Mouse (Mus musculus) CH12.LX (cell line): Measurements from ENCODE around the gene Vwa3a. TPM values are rescaled to one million over a fixed set of nuclear protein-coding genes. Genes with fewer than 3 reads are reported as not detected.
A peak's percentile ranks its signal among the peaks of the same experiment; 100 is the strongest.

Experiments
- DNase-seq: peaks from one replicate; pipeline ENCODE4 v3.0.0-alpha.2; 2013; ENCODE audit errors: extremely low read depth
- H3K27ac ChIP-seq: 2 replicates; pipeline ENCODE4 v1.5.1; 2012; ENCODE audit warnings: low read depth, mild to moderate bottlenecking, control low read depth, moderate library complexity; ENCODE audit not compliant: insufficient read depth
- H3K27me3 ChIP-seq: replicated peaks from 2 replicates; pipeline ENCODE3; 2012; ENCODE audit warnings: inconsistent platforms
- H3K36me3 ChIP-seq, 2 experiments: replicated peaks in 1 of 2; 2 replicates each; pipeline versions ENCODE3 to v1.6.1; 2012; ENCODE audit warnings: inconsistent platforms in 1 of 2, low read length in 1 of 2, mild to moderate bottlenecking in 1 of 2, mixed read lengths in 1 of 2, moderate library complexity in 1 of 2; ENCODE audit not compliant: control insufficient read depth in 1 of 2, insufficient read depth in 1 of 2
- H3K4me1 ChIP-seq, 2 experiments: 2 replicates each; pipeline ENCODE4 v1.6.1; 2012; ENCODE audit warnings: inconsistent platforms in 1 of 2, moderate library complexity in 1 of 2; ENCODE audit not compliant: insufficient read depth in 2 of 2, control insufficient read depth in 1 of 2
- H3K4me2 ChIP-seq: 2 replicates; pipeline ENCODE4 v1.6.1; 2012; ENCODE audit warnings: low read depth, mild to moderate bottlenecking, control low read depth; ENCODE audit not compliant: poor library complexity, insufficient read depth, severe bottlenecking
- H3K4me3 ChIP-seq, 3 experiments: fragments of 150-350 bp in 1 of 3; sonication (generic) in 1 of 3; replicated peaks in 1 of 3; 2 replicates each; pipeline versions ENCODE3 to v1.5.1; 2011 to 2012; ENCODE audit warnings: low read depth in 2 of 3, low read length in 2 of 3, mild to moderate bottlenecking in 2 of 3, moderate library complexity in 2 of 3, control low read depth in 1 of 3, improper control_type of control experiment in 1 of 3, inconsistent platforms in 1 of 3, mixed read lengths in 1 of 3; ENCODE audit not compliant: poor library complexity in 1 of 3
- H3K79me2 ChIP-seq: replicated peaks from 2 replicates; pipeline ENCODE4 v1.6.1; 2012; ENCODE audit warnings: mild to moderate bottlenecking, moderate library complexity; ENCODE audit not compliant: control insufficient read depth, poor library complexity, insufficient read depth, severe bottlenecking; ENCODE audit errors: extremely low read depth
- H3K9ac ChIP-seq: 2 replicates; pipeline ENCODE4 v1.6.1; 2012; ENCODE audit warnings: low read depth, mild to moderate bottlenecking, control low read depth, moderate library complexity; ENCODE audit not compliant: insufficient read depth
- H3K9me3 ChIP-seq: replicated peaks from 2 replicates; pipeline ENCODE3; 2012; ENCODE audit warnings: low read length, inconsistent platforms, mixed read lengths
- BHLHE40 ChIP-seq: IDR thresholded peaks from 2 replicates; pipeline ENCODE4 v1.6.1; 2011; ENCODE audit warnings: mild to moderate bottlenecking, low read depth, low read length, improper control_type of control experiment
- CHD1 ChIP-seq: IDR thresholded peaks from 2 replicates; pipeline ENCODE4 v1.6.1; 2012; ENCODE audit warnings: low read depth, low read length, improper control_type of control experiment, inconsistent platforms
- CHD2 ChIP-seq: IDR thresholded peaks from 2 replicates; pipeline ENCODE4 v1.6.1; 2011; ENCODE audit warnings: low read length, improper control_type of control experiment
- CTCF ChIP-seq, 2 experiments: IDR thresholded peaks in 1 of 2; conservative IDR thresholded peaks in 1 of 2; 2 replicates each; pipeline ENCODE4 v1.5.1; 2011 to 2012; ENCODE audit warnings: low read depth in 2 of 2, low read length in 2 of 2, improper control_type of control experiment in 1 of 2, inconsistent platforms in 1 of 2, mild to moderate bottlenecking in 1 of 2, moderate library complexity in 1 of 2
- E2F4 ChIP-seq: IDR thresholded peaks from 2 replicates; pipeline ENCODE4 v1.6.1; 2011; ENCODE audit warnings: low read depth, low read length, improper control_type of control experiment; ENCODE audit not compliant: insufficient replicate concordance
- EP300 ChIP-seq: IDR thresholded peaks from 2 replicates; pipeline ENCODE4 v1.6.1; 2011; ENCODE audit warnings: low read length, improper control_type of control experiment
- ETS1 ChIP-seq: conservative IDR thresholded peaks from 2 replicates; pipeline ENCODE4 v1.6.1; 2012; ENCODE audit warnings: low read depth, mild to moderate bottlenecking, inconsistent platforms, low read length, improper control_type of control experiment, moderate library complexity
- HCFC1 ChIP-seq: IDR thresholded peaks from 2 replicates; pipeline ENCODE4 v1.6.1; 2012; ENCODE audit warnings: low read depth, mild to moderate bottlenecking, inconsistent platforms, low read length, improper control_type of control experiment
- IRF4 ChIP-seq: IDR thresholded peaks from 2 replicates; pipeline ENCODE4 v1.6.1; 2014; ENCODE audit warnings: low read depth, mild to moderate bottlenecking, inconsistent platforms, low read length, improper control_type of control experiment
- KAT2A ChIP-seq: IDR thresholded peaks from 2 replicates; pipeline ENCODE4 v1.6.1; 2012; ENCODE audit warnings: low read length, improper control_type of control experiment, inconsistent platforms; ENCODE audit not compliant: insufficient replicate concordance
- MAFK ChIP-seq: IDR thresholded peaks from 2 replicates; pipeline ENCODE4 v1.6.1; 2011; ENCODE audit warnings: low read length, improper control_type of control experiment; ENCODE audit not compliant: insufficient replicate concordance
- MAX ChIP-seq: IDR thresholded peaks from 2 replicates; pipeline ENCODE4 v1.6.1; 2011; ENCODE audit warnings: low read length, improper control_type of control experiment
- MAZ ChIP-seq: IDR thresholded peaks from 2 replicates; pipeline ENCODE4 v1.6.1; 2012; ENCODE audit warnings: low read depth, mild to moderate bottlenecking, inconsistent platforms, low read length, improper control_type of control experiment, moderate library complexity
- MEF2A ChIP-seq: IDR thresholded peaks from 2 replicates; pipeline ENCODE4 v1.6.1; 2014; ENCODE audit warnings: low read depth, mild to moderate bottlenecking, inconsistent platforms, low read length, improper control_type of control experiment, borderline replicate concordance
- MXI1 ChIP-seq: IDR thresholded peaks from 2 replicates; pipeline ENCODE4 v1.6.1; 2011; ENCODE audit warnings: mild to moderate bottlenecking, low read depth, low read length, improper control_type of control experiment
- MYC ChIP-seq: IDR thresholded peaks from 2 replicates; pipeline ENCODE4 v1.6.1; 2011; ENCODE audit warnings: low read depth, mild to moderate bottlenecking, improper control_type of control experiment, low read length
- NRF1 ChIP-seq: IDR thresholded peaks from 2 replicates; pipeline ENCODE4 v1.6.1; 2014; ENCODE audit warnings: low read depth, mild to moderate bottlenecking, inconsistent platforms, low read length, improper control_type of control experiment, moderate library complexity
- POLR2A ChIP-seq: IDR thresholded peaks from 2 replicates; pipeline ENCODE4 v1.6.1; 2011; ENCODE audit warnings: low read depth, mild to moderate bottlenecking, improper control_type of control experiment, low read length
- POLR2AphosphoS2 ChIP-seq: IDR thresholded peaks from 2 replicates; pipeline ENCODE4 v1.6.1; 2011; ENCODE audit warnings: low read depth, low read length, improper control_type of control experiment
- RCOR1 ChIP-seq: conservative IDR thresholded peaks from 2 replicates; pipeline ENCODE4 v1.6.1; 2012; ENCODE audit warnings: low read depth, mild to moderate bottlenecking, inconsistent platforms, low read length, improper control_type of control experiment
- SIN3A ChIP-seq: IDR thresholded peaks from 2 replicates; pipeline ENCODE4 v1.6.1; 2012; ENCODE audit warnings: low read length, improper control_type of control experiment, inconsistent platforms
- SMC3 ChIP-seq: IDR thresholded peaks from 2 replicates; pipeline ENCODE4 v1.6.1; 2011; ENCODE audit warnings: low read depth, low read length, improper control_type of control experiment
- TBP ChIP-seq: conservative IDR thresholded peaks from 2 replicates; pipeline ENCODE4 v1.6.1; 2011; ENCODE audit warnings: low read depth, low read length, improper control_type of control experiment
- TCF12 ChIP-seq: IDR thresholded peaks from 2 replicates; pipeline ENCODE4 v1.6.1; 2014; ENCODE audit warnings: low read depth, mild to moderate bottlenecking, inconsistent platforms, low read length, improper control_type of control experiment
- UBTF ChIP-seq: IDR thresholded peaks from 2 replicates; pipeline ENCODE4 v1.6.1; 2012; ENCODE audit warnings: low read depth, mild to moderate bottlenecking, inconsistent platforms, low read length, improper control_type of control experiment, moderate library complexity
- USF2 ChIP-seq: conservative IDR thresholded peaks from 2 replicates; pipeline ENCODE4 v1.6.1; 2011; ENCODE audit warnings: low read depth, low read length, improper control_type of control experiment
- ZC3H11A ChIP-seq: IDR thresholded peaks from 2 replicates; pipeline ENCODE4 v1.6.1; 2012; ENCODE audit warnings: low read depth, mild to moderate bottlenecking, inconsistent platforms, low read length, improper control_type of control experiment
- ZKSCAN1 ChIP-seq: IDR thresholded peaks from 2 replicates; pipeline ENCODE4 v1.6.1; 2012; ENCODE audit warnings: low read depth, inconsistent platforms, low read length, improper control_type of control experiment, borderline replicate concordance
- ZMIZ1 ChIP-seq: IDR thresholded peaks from 2 replicates; pipeline ENCODE4 v1.6.1; 2012; ENCODE audit warnings: low read depth, mild to moderate bottlenecking, inconsistent platforms, low read length, improper control_type of control experiment
- ZNF384 ChIP-seq: IDR thresholded peaks from 2 replicates; pipeline ENCODE4 v1.6.1; 2012; ENCODE audit warnings: low read depth, low read length, improper control_type of control experiment, inconsistent platforms
- dilution Hi-C: fragments of 300-500 bp; cut with MboI; formaldehyde crosslinking; loops from 2 replicates; pipeline ENCODE4 v1.14.3; 2020; ENCODE audit warnings: low sequenced_read_pairs; ENCODE audit not compliant: extremely low pct_unique_long_range_greater_than_20kb, extremely low pct_ligation_motif_present
- in situ Hi-C: fragments of 300-500 bp; cut with MboI; formaldehyde crosslinking; loops from 3 replicates; pipeline ENCODE4 v1.14.3; 2019; ENCODE audit warnings: low sequenced_read_pairs, low pct_ligation_motif_present, low pct_unique_long_range_greater_than_20kb, mixed read lengths
- polyA plus RNA-seq: library from polyadenylated mRNA; unstranded; fragments of >175 nt; gene quantifications from 2 replicates; pipeline ENCODE4 v1.2.1, GENCODE M21; 2012; ENCODE audit warnings: low read depth; ENCODE audit not compliant: insufficient read length
- total RNA-seq, 2 experiments: library from RNA; depleted of rRNA; stranded (reverse); fragments of 300-350 nt in 1 of 2; fragments of >200 nt in 1 of 2; gene quantifications; 2 replicates each; pipeline ENCODE4 v1.2.3; 2012 to 2014

Gene Vwa3a
- total and polyA plus RNA-seq, 3 experiments, result not detected

GRCm38 (mm10) chr7:120751330-120751729 lies 12.2 kb downstream of the Vwa3a start:
- no peak overlapping the region for H3K4me3 ChIP-seq
- H3K27ac ChIP-seq, result no peak overlapping the region
- H3K4me1 ChIP-seq, result peaks cover 2 to 10% of the 10 kb centered on the region in 2 experiments; a peak in 3 of 4 replicates
- no peak overlapping the region for H3K9ac ChIP-seq
- in situ Hi-C loops (loop anchor here (5.0 to 10.0 kb wide), 2 partner anchors 73 to 79 kb away; partner anchors contain the start of gene Pdzd9), dilution Hi-C loops (no loop called here)
- H3K36me3 ChIP-seq, result no peaks in the 10 kb centered on the region
- H3K79me2 ChIP-seq, result no peaks in the 10 kb centered on the region
- no peaks in the 10 kb centered on the region for H3K9me3 ChIP-seq
- no peak overlapping the region for H3K4me2 ChIP-seq
- H3K27me3 ChIP-seq, result peaks cover 5% of the 10 kb centered on the region
- TF ChIP-seq ZMIZ1 (no peak), CHD1 (no peak), KAT2A (no peak), SMC3 (no peak), BHLHE40 (no peak), SIN3A (no peak), MAZ (no peak), NRF1 (no peak), HCFC1 (no peak), TCF12 (no peak), ZC3H11A (no peak), CHD2 (peak; percentile 67; the same call in 1 of the 2 replicates), ZNF384 (no peak), USF2 (peak; percentile 46), UBTF (no peak), ZKSCAN1 (no peak), MXI1 (no peak), RCOR1 (no peak), MAFK (no peak), POLR2A (0 out of 2 replicates have a peak, but pooled peaks have one; percentile 19), EP300 (no peak), MYC (no peak), IRF4 (no peak), MAX (no peak), ETS1 (no peak), CTCF (conservative IDR thresholded peaks at IDR 0.05 in 1 of 2, IDR thresholded peaks at IDR 0.05 in 1 of 2; ENCODE audit: low read depth in 2 of 2, low read length in 2 of 2) (no peak), MEF2A (no peak), E2F4 (no peak), POLR2AphosphoS2 (no peak), TBP (0 out of 2 replicates have a peak, but pooled peaks have one; percentile 56)
- DNase-seq, result peak; percentile 48
